9 mouse cellular contexts compared by ENCODE assay signal in the genomic region with DNA sequence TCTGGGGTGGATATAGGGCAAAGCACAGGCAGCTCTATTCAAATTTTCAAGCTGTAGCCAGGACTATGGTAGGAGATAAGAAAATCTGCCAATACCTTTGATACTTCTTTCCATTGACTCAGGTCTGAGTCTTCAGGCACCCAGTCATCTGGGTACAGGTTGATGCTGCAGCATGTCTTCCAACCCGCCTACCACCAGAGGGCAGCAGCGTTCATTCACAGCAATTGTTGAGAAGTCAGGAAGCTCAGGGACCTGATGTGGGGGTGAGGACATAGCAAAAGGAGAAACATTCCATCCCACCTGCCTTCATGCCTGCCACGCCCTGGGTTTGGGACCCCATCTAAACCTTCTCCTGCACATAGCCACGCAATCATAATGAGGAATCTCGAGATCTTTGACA.
A peak's percentile ranks its signal among the peaks of the same experiment; 100 is the strongest.
DNase-seq lines count a peak whose midpoint lies in the region; ATAC-seq and TF ChIP-seq lines count a peak whose summit lies in the region.
"Had no signal": no experiment of that assay in that cellular context is flagged by ENCODE, and none has a peak within 500 bp of the region (broad histone marks: within the 10 kb centered on the region; RNA-seq: fewer than 3 reads in every experiment).

No protein-coding gene starts in this region.

- no peak overlapping the region for H3K27ac ChIP-seq in kidney, postnatal 0 days
- H3K27ac ChIP-seq in kidney, embryonic 15.5 days = no peak overlapping the region
- H3K27ac ChIP-seq in liver, embryonic 14.5 days = no peak overlapping the region
- H3K27ac ChIP-seq: stomach, embryonic 15.5 days had no signal

- ATAC-seq in CD4-positive, CD25-positive, alpha-beta regulatory T cell, adult 4 months = no peak
- no peak for ATAC-seq in kidney, postnatal 0 days (replicated peaks; ENCODE audit: low FRiP score, low read depth)
- no peak for ATAC-seq in kidney, embryonic 15.5 days (replicated peaks; ENCODE audit: low FRiP score)
- ATAC-seq in liver, embryonic 14.5 days (ENCODE audit: insufficient read depth) = no peak

- H3K9me3 ChIP-seq in kidney, postnatal 0 days (replicated peaks; ENCODE audit: low read length) = no peaks in the 10 kb centered on the region
- no peaks in the 10 kb centered on the region for H3K9me3 ChIP-seq in kidney, embryonic 15.5 days (replicated peaks)
- no peaks in the 10 kb centered on the region for H3K9me3 ChIP-seq in liver, embryonic 14.5 days (ENCODE audit: control insufficient read depth, low read length)
- H3K9me3 ChIP-seq: stomach, embryonic 15.5 days had no signal

- TF ChIP-seq CTCF in kidney, postnatal 0 days (IDR thresholded peaks at IDR 0.05; ENCODE audit: low read depth) = peak; percentile 71
- peak; percentile 70 for TF ChIP-seq CTCF in liver, embryonic 14.5 days (IDR thresholded peaks at IDR 0.05; ENCODE audit: low read depth)

- H3K4me2 ChIP-seq in kidney, postnatal 0 days (ENCODE audit: low read length) = no peak overlapping the region
- H3K4me2 ChIP-seq in kidney, embryonic 15.5 days = no peak overlapping the region
- no peak overlapping the region for H3K4me2 ChIP-seq in liver, embryonic 14.5 days (ENCODE audit: low read depth)
- H3K4me2 ChIP-seq: stomach, embryonic 15.5 days had no signal

- TF ChIP-seq EP300 in liver, embryonic 14.5 days (IDR thresholded peaks at IDR 0.05; ENCODE audit: low read depth) = no peak

- 20% methylated on average over 5 of the region's 5 CpGs for WGBS in kidney, postnatal 0 days
- 17% methylated on average over 5 of the region's 5 CpGs for WGBS in kidney, embryonic 15.5 days
- 8% methylated on average over 5 of the region's 5 CpGs for WGBS in liver, embryonic 14.5 days (ENCODE audit: insufficient replicate concordance)

- no peaks in the 10 kb centered on the region for H3K27me3 ChIP-seq in kidney, postnatal 0 days (ENCODE audit: insufficient read depth, low read length)
- no peaks in the 10 kb centered on the region for H3K27me3 ChIP-seq in kidney, embryonic 15.5 days
- no peaks in the 10 kb centered on the region for H3K27me3 ChIP-seq in liver, embryonic 14.5 days (ENCODE audit: control insufficient read depth, insufficient read depth, low read length)
- H3K27me3 ChIP-seq: stomach, embryonic 15.5 days had no signal

- DNase-seq in CD4-positive, CD25-positive, alpha-beta regulatory T cell, adult 2 months (ENCODE audit: low read depth, low spot score) = peak; percentile 44
- DNase-seq in kidney, postnatal 0 days (ENCODE audit: low spot score) = peak; percentile 28
- DNase-seq in T-cell, adult 2 months (ENCODE audit: low spot score) = peak; percentile 2
- DNase-seq in embryo, embryonic 10.5 days (ENCODE audit: low spot score) = peak; percentile 49
- peak in 1 of 3 experiments; percentile 0 for DNase-seq in liver, embryonic 14.5 days (ENCODE audit: low read depth in 3 of 3, low spot score in 3 of 3)
- peak; percentile 38 for DNase-seq in thymus, postnatal 25 days

- H3K4me3 ChIP-seq in kidney, postnatal 0 days (replicated peaks; ENCODE audit: low read depth, low read length) = no peak overlapping the region
- no peak overlapping the region for H3K4me3 ChIP-seq in kidney, embryonic 15.5 days (replicated peaks)
- no peak overlapping the region for H3K4me3 ChIP-seq in liver, embryonic 14.5 days (ENCODE audit: insufficient read depth in 1 of 2, low read depth in 2 of 2, low read length in 2 of 2)
- H3K4me3 ChIP-seq: stomach, embryonic 15.5 days had no signal

- H3K36me3 ChIP-seq in kidney, postnatal 0 days (ENCODE audit: insufficient read depth, low read length) = no peaks in the 10 kb centered on the region
- no peaks in the 10 kb centered on the region for H3K36me3 ChIP-seq in kidney, embryonic 15.5 days
- H3K36me3 ChIP-seq in liver, embryonic 14.5 days (replicated peaks; ENCODE audit: control insufficient read depth, insufficient read depth, low read depth) = no peaks in the 10 kb centered on the region
- H3K36me3 ChIP-seq: stomach, embryonic 15.5 days had no signal

- no peak overlapping the region for H3K9ac ChIP-seq in kidney, postnatal 0 days (ENCODE audit: low read depth, low read length)
- H3K9ac ChIP-seq in kidney, embryonic 15.5 days = no peak overlapping the region
- no peak overlapping the region for H3K9ac ChIP-seq in liver, embryonic 14.5 days (replicated peaks)
- H3K9ac ChIP-seq: stomach, embryonic 15.5 days had no signal

- H3K4me1 ChIP-seq in kidney, postnatal 0 days (replicated peaks; ENCODE audit: insufficient read depth, low read length) = no peaks in the 10 kb centered on the region
- no peaks in the 10 kb centered on the region for H3K4me1 ChIP-seq in kidney, embryonic 15.5 days
- no peaks in the 10 kb centered on the region for H3K4me1 ChIP-seq in liver, embryonic 14.5 days (replicated peaks; ENCODE audit: control insufficient read depth in 2 of 2, insufficient read depth in 2 of 2, low read length in 1 of 2)
- H3K4me1 ChIP-seq: stomach, embryonic 15.5 days had no signal
